Mouse (Mus musculus): ENCODE data around the gene Kansl1. TPM values are rescaled to one million over a fixed set of nuclear protein-coding genes. Genes with fewer than 3 reads are reported as not detected.

Gene Kansl1
- polyA plus RNA-seq, 1 experiment, result 129 TPM

DNA sequence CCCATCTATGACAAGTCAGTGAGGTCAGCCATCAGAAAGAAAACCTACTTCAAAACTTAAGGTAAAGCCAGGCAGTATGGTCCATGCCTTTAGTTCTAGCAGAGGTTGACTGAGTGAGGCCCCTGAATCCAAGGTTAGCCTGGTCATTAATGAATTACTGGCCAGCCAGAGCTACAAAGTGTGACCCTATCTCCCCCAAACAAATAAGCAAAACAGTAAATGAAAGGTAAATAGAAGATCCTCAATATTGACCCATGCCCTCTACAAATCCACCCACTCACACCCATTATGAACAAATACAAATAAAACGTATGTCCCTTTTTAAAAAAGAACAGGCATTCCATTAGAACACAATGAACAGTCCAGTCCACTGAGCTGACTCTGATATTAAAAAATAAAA lies 76.5 kb downstream of the Kansl1 start:
- TF ChIP-seq POLR2A (IDR thresholded peaks at IDR 0.05; ENCODE audit: borderline replicate concordance, extremely low read depth, insufficient read depth, insufficient read length, poor library complexity, severe bottlenecking) (no peak), CTCF (IDR thresholded peaks at IDR 0.05; ENCODE audit: borderline replicate concordance, extremely low read depth, insufficient read depth, insufficient read length) (no peak)

DNA sequence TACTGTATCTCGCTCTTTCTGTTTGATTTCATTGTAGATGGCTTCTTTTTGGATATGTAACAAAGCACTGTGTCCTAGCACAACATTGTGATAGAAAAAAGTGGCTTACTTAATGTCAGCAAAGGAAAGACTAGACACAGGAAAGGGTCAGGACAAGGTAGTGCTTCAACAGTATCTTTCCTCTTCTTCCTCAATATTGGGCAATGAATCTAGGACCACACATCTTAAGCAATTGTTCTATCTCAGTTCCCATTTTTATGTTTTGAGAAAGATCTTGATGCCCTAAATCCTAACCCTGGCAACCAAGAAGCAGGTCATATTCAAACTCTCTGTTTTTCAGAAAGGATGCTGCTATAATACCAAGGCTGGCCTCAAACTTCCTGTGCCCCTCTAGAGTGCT lies 81.4 kb downstream of the Kansl1 start:
- DNase-seq (ENCODE audit: low read depth), result no peak
- no peak for TF ChIP-seq CTCF (IDR thresholded peaks at IDR 0.05; ENCODE audit: borderline replicate concordance, extremely low read depth, insufficient read depth, insufficient read length)
- TF ChIP-seq POLR2A (IDR thresholded peaks at IDR 0.05; ENCODE audit: borderline replicate concordance, extremely low read depth, insufficient read depth, insufficient read length, poor library complexity, severe bottlenecking), result no peak

More for the DNA sequence above, 76.5 kb downstream of the Kansl1 start:
- no peak for DNase-seq (ENCODE audit: low read depth)

DNA sequence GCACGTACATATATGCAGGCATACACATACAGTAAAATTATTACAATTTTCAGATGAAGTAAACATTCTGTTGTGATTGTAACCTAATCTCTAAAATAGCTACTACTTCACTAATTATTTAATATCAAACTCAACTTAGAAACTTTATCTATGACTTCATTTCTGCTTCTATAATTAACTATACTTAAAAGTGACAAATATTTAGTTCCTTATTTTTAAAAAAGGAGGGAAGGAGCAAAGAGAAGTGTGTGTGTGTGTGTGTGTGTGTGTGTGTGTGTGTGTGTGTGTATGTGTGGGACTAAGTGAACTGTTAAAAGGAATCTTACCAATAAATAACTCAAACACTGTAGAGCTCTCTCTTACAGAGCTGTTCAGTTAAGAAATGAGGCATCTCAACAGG lies 82.1 kb downstream of the Kansl1 start:
- no peak for DNase-seq (ENCODE audit: low read depth)
- TF ChIP-seq CTCF (IDR thresholded peaks at IDR 0.05; ENCODE audit: borderline replicate concordance, extremely low read depth, insufficient read depth, insufficient read length) (no peak), POLR2A (IDR thresholded peaks at IDR 0.05; ENCODE audit: borderline replicate concordance, extremely low read depth, insufficient read depth, insufficient read length, poor library complexity, severe bottlenecking) (no peak)

DNA sequence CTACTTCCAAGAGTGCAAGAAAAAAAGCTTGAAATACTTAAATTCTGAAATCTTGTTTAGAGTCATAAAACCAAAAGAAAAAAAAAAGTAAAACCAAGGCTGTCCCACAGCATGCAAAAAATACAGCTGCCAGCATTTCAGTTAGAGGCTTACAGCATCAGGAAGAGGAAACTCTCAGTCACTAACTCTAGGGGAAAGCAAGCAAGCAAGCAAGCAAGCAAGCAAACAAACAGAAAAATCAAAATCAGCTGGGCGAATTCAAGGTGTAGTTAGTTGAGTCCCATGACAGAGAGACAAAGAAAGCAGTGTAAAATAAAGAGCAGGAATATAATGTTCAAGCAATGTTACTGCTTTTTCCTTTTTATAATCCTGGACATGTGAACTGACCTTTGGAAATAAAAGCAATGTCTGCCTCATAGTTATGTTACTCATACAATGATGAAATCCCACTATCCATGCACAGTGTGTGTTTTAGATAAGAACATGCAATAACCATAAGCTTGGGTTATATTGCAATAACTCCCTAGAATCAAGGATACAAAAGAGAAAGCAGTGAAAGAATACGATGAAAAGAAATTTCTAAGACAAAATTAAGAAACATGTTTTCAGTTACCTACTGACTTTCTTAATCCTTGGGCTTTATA lies 85.4 kb downstream of the Kansl1 start:
- TF ChIP-seq POLR2A (IDR thresholded peaks at IDR 0.05; ENCODE audit: borderline replicate concordance, extremely low read depth, insufficient read depth, insufficient read length, poor library complexity, severe bottlenecking), result no peak
- no peak for TF ChIP-seq CTCF (IDR thresholded peaks at IDR 0.05; ENCODE audit: borderline replicate concordance, extremely low read depth, insufficient read depth, insufficient read length)
- no peak for DNase-seq (ENCODE audit: low read depth)

DNA sequence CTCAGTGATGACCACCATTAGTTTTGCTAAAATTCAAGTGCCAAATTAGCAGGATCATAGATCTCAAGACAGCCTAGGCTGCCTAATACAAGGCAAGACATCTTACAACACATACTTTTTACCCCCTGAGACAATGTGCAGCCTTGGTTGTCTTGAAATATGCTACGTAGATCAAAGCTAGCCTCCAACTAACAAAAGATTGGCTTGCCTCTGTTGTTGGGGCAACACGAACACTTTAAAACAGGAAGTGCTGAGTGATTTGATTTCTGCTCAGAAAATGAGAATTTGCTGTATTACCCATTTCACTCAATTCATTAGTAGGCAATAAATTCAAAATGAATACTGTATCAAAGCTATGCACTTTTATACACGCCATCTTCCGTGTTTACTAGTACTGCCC lies 86.8 kb downstream of the Kansl1 start:
- TF ChIP-seq POLR2A (IDR thresholded peaks at IDR 0.05; ENCODE audit: borderline replicate concordance, extremely low read depth, insufficient read depth, insufficient read length, poor library complexity, severe bottlenecking) (no peak), CTCF (IDR thresholded peaks at IDR 0.05; ENCODE audit: borderline replicate concordance, extremely low read depth, insufficient read depth, insufficient read length) (no peak)
- DNase-seq (ENCODE audit: low read depth), result no peak

DNA sequence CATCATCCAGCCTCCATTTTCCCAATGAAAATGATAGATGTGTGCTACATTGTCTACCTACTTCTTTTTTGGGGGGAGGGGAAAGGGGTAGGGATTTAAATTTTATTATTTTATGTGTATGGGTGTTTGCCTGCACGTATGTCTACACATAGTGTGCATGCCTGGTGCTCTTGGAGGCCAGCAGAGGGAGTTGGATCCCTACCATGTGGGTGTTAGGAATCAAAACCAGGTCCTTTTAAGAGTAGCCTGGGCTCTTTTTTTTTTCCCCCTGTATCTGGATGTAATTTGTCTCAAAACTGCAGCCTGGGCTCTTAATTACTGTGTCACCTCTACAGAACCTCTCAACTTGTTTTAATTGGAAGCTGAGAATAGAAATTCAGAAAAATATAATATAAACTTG lies 89.0 kb downstream of the Kansl1 start:
- TF ChIP-seq POLR2A (IDR thresholded peaks at IDR 0.05; ENCODE audit: borderline replicate concordance, extremely low read depth, insufficient read depth, insufficient read length, poor library complexity, severe bottlenecking) (no peak), CTCF (IDR thresholded peaks at IDR 0.05; ENCODE audit: borderline replicate concordance, extremely low read depth, insufficient read depth, insufficient read length) (peak; percentile 24; the same call in 1 of the 2 replicates)
- DNase-seq (ENCODE audit: low read depth), result peak; percentile 20

DNA sequence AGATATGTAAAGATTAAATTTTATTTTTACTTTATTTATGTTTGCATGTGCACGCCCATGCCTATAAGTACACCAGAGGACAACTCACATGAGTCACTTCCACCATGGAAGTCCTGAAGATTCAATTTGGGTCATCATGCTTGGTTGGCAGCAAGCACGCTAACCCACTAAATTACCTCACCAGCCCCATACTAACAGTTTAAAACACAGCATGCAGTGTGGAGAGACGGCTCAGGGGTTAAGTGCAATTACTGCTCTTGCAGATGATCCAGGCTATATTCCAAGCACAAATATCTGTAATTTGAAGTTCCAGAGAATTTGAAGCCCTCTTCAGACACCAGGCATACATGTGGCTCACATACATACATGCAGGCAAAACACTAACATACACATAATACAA lies 92.4 kb downstream of the Kansl1 start:
- TF ChIP-seq CTCF (IDR thresholded peaks at IDR 0.05; ENCODE audit: borderline replicate concordance, extremely low read depth, insufficient read depth, insufficient read length), result no peak
- no peak for TF ChIP-seq POLR2A (IDR thresholded peaks at IDR 0.05; ENCODE audit: borderline replicate concordance, extremely low read depth, insufficient read depth, insufficient read length, poor library complexity, severe bottlenecking)
- DNase-seq (ENCODE audit: low read depth), result no peak

DNA sequence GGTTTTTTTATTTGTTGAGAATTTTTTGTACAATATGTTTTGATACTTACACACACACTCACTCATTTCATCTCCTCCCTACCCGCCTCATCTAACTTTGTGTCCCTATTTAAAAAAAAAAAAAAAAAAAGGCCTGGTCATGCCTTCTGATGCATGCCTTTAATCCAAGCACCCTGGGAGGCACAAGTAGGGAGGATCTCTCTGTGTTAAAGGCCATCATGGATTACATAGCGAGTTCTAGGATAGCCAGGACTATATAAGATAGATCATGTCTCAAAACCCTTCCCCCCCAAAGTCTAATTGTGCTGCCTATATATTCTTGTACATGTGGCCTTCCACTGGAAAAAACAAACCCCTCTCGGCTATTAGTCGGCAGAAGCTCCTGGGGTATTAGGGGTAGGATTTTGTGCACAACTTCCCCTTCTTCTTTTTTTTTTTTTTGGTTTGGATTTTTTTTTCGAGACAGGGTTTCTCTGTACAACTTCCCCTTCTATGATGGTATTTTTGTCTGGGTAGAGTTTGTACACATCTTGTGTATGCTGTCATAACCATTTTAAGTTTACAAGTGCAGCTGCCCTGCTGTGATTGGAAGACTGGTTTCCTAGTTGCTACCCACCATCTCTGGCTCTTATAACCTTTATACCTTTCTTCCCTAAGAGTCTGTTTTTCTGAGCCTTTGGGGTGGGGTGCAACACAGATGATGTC lies 101.0 kb downstream of the Kansl1 start:
- DNase-seq (ENCODE audit: low read depth), result no peak
- TF ChIP-seq CTCF (IDR thresholded peaks at IDR 0.05; ENCODE audit: borderline replicate concordance, extremely low read depth, insufficient read depth, insufficient read length), result no peak
- no peak for TF ChIP-seq POLR2A (IDR thresholded peaks at IDR 0.05; ENCODE audit: borderline replicate concordance, extremely low read depth, insufficient read depth, insufficient read length, poor library complexity, severe bottlenecking)

DNA sequence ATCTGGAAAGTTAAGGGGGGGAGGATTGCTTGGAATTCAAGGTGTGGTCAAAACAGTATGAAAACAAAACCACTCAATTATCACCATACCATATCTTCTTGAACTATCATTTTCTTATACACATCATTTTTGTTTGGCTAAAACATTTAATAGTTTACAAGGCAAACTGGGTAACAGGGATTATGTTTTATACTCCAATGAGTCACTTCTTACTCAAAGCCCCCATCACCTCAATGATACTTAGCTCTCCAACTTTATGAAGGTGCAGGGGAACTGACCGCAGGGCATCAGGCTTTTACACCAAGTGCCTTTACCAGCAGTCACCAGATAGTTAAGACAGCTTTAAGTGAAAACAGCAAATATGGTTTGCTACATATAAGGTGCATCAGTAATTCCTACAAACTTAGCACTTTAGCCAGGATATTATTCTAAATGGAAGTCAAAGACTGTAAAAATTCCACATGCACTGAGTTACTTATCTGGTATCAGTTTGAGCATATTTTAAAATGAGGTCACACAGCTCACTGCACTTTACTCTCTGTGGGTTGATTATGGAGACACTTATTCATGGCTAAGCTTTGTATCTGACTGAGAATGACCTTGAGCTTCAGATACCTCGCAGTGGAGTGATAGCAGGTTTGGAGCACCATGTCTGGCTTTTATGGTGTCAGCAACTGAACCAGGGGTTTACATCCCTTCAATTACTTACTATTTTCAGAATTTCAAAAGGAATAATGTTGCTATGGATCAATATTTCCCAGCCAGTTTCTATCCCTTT lies 104.6 kb downstream of the Kansl1 start:
- TF ChIP-seq POLR2A (IDR thresholded peaks at IDR 0.05; ENCODE audit: borderline replicate concordance, extremely low read depth, insufficient read depth, insufficient read length, poor library complexity, severe bottlenecking) (no peak), CTCF (IDR thresholded peaks at IDR 0.05; ENCODE audit: borderline replicate concordance, extremely low read depth, insufficient read depth, insufficient read length) (no peak)

DNA sequence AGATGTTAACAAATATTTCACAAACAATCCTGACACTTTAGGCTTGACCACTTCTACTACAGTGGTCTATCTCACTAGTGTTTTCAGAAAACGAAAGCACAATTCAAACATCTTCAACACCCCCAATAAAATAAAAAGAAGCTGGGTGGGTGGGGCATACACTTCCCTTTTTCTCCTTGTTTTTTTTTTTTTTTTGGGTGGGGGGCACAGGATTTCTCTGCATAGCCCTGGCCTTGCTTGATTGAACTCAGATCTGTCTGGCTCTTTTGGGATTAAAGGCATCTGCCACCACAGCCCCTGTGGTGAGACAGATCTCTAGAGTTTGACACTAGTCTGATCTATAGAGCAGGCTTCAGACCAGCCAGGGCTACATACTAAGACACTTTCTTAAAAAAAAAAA lies 106.0 kb downstream of the Kansl1 start:
- TF ChIP-seq CTCF (IDR thresholded peaks at IDR 0.05; ENCODE audit: borderline replicate concordance, extremely low read depth, insufficient read depth, insufficient read length), result no peak
- no peak for DNase-seq (ENCODE audit: low read depth)

More for the DNA sequence above, 104.6 kb downstream of the Kansl1 start:
- no peak for DNase-seq (ENCODE audit: low read depth)

DNA sequence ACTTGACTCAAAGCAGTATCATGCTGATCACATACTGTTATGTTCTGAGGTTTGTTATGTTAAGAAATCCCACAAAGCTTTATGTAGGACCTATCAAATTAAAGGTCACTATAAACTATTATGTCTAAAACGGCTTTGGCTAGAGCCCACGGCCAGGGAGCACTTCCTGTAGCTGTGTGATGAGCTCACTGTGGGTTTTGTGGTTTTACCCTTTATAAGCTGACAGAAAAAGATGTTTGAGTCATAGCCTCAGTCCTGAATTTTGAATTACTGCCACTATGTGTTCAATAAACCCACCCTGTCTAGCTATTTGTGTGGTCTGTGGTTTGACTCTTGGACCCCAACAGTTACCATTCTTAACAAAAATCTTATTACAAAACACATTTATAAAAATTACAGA lies 106.9 kb downstream of the Kansl1 start:
- no peak for DNase-seq (ENCODE audit: low read depth)
- TF ChIP-seq CTCF (IDR thresholded peaks at IDR 0.05; ENCODE audit: borderline replicate concordance, extremely low read depth, insufficient read depth, insufficient read length) (no peak), POLR2A (IDR thresholded peaks at IDR 0.05; ENCODE audit: borderline replicate concordance, extremely low read depth, insufficient read depth, insufficient read length, poor library complexity, severe bottlenecking) (no peak)

Data from brain, embryonic 14.5 days (tissue).